Mouse (Mus musculus) stomach, embryonic 14.5 days (tissue): ENCODE data around the gene Actn4. TPM values are rescaled to one million over a fixed set of nuclear protein-coding genes. Genes with fewer than 3 reads are reported as not detected.

Experiments used
- ATAC-seq: fragments of 200-750 bp; cut with Nextera tagmentation; 2 replicates; pipeline ENCODE4 v1.8.0; 2017; ENCODE audit warnings: low read depth, moderate TSS enrichment; ENCODE audit not compliant: insufficient number of reproducible peaks, insufficient read depth, low FRiP score
- H3K27ac ChIP-seq: fragments of 300-500 bp; sonication (generic); 2 replicates; pipeline ENCODE4 v1.5.1; 2014; ENCODE audit warnings: mild to moderate bottlenecking, low read length, moderate library complexity, mixed read lengths
- H3K27me3 ChIP-seq: fragments of 300-500 bp; sonication (generic); 2 replicates; pipeline ENCODE4 v1.6.1; 2014; ENCODE audit warnings: low read length, control low read depth, mixed read lengths; ENCODE audit not compliant: control insufficient read depth, insufficient read depth
- H3K36me3 ChIP-seq: fragments of 300-500 bp; sonication (generic); 2 replicates; pipeline ENCODE4 v1.6.1; 2014; ENCODE audit warnings: mild to moderate bottlenecking, control low read depth, low read length, moderate library complexity, mixed read lengths; ENCODE audit not compliant: control insufficient read depth, insufficient read depth
- H3K4me1 ChIP-seq: fragments of 300-500 bp; sonication (generic); 2 replicates; pipeline ENCODE4 v1.6.1; 2014; ENCODE audit warnings: low read length, control low read depth, mixed read lengths; ENCODE audit not compliant: control insufficient read depth, insufficient read depth
- H3K4me2 ChIP-seq: fragments of 300-500 bp; sonication (generic); replicated peaks from 2 replicates; pipeline ENCODE4 v1.6.1; 2014; ENCODE audit warnings: low read depth, low read length, control low read depth
- H3K4me3 ChIP-seq: fragments of 300-500 bp; sonication (generic); 2 replicates; pipeline ENCODE4 v1.5.1; 2014; ENCODE audit warnings: low read depth, low read length, control low read depth
- H3K9ac ChIP-seq: fragments of 300-500 bp; sonication (generic); replicated peaks from 2 replicates; pipeline ENCODE4 v1.6.1; 2014; ENCODE audit warnings: low read depth, mild to moderate bottlenecking, control low read depth, low read length, moderate library complexity, mixed read lengths
- H3K9me3 ChIP-seq: fragments of 300-500 bp; sonication (generic); 2 replicates; pipeline ENCODE4 v1.6.1; 2016; ENCODE audit warnings: low read depth, low read length, control low read depth; ENCODE audit not compliant: control insufficient read depth
- WGBS: fragments of 180-500 bp; shearing (Covaris S2); extraction: QIAGEN DNeasy Blood & Tissue Kit; methylation state at CpG from one replicate; pipeline ENCODE4 v1.1.7; 2014; 5-methylcytosine and 5-hydroxymethylcytosine counted together
- polyA plus RNA-seq: library from polyadenylated mRNA; unstranded; fragments of >200 nt; fragmentation: Nextera tagmentation; extraction: Ambion mirVana; gene quantifications from 2 replicates; pipeline ENCODE4 v1.2.1, GENCODE M21; 2014

Actn4 gene
- polyA plus RNA-seq, 1 experiment from 2014 or later = 272 TPM

DNA sequence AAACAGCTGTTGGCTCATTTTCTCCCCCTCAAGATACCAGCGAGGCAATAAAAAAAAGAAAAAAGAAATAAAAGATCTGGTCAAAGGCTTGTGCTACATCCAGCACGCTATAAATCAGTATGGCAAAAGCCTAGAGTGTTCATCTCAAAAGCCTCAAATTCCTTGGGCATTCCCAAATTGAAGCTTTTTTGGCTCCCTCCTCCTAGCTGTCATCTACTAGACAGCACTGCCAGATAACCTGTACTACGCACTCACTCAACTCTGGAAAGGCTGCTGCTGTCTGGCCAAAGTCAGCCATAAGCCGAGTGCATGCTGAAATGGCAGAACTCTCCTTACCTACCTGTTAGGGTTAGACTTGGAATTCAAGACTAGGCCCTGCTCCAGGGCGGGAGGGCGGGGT, 4.9 kb downstream of the Actn4 start:
- Histone ChIP-seq H3K27me3 (no peaks in the 10 kb centered on the region), H3K4me3 (no peak overlapping the region), H3K27ac (no peak overlapping the region), H3K36me3 (no peaks in the 10 kb centered on the region), H3K4me2 (no peak overlapping the region), H3K9ac (no peak overlapping the region), H3K9me3 (no peaks in the 10 kb centered on the region), H3K4me1 (peaks cover 59% of the 10 kb centered on the region)
- WGBS = 56% methylated on average over 6 of the region's 6 CpGs
- ATAC-seq = no peak

DNA sequence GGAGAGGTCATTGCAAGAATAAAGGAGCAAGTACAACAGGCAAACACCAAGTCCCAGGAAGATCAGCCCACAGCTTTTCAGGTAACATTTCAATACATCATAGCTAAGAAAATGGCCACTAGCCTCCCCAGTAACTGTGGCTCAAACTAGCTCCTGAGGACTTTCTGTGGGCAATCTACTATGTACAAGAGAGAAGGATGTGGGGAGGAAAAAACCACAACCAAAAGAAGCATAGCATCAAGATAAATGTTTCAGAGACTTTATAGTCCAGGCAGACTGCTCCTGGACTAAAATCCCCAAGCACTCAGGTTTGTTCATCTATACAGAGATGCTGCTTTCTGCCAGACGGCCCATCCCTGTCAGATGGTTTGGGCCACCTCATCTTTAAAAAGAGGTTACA, 5.9 kb downstream of the Actn4 start:
- peaks cover 68% of the 10 kb centered on the region for H3K4me1 ChIP-seq
- H3K27me3 ChIP-seq = no peaks in the 10 kb centered on the region
- 80% methylated on average over 1 of the region's 1 CpGs for WGBS
- ATAC-seq = no peak
- H3K36me3 ChIP-seq = no peaks in the 10 kb centered on the region
- no peak overlapping the region for H3K4me2 ChIP-seq
- no peak overlapping the region for H3K9ac ChIP-seq
- no peak overlapping the region for H3K27ac ChIP-seq
- no peak overlapping the region for H3K4me3 ChIP-seq
- no peaks in the 10 kb centered on the region for H3K9me3 ChIP-seq

DNA sequence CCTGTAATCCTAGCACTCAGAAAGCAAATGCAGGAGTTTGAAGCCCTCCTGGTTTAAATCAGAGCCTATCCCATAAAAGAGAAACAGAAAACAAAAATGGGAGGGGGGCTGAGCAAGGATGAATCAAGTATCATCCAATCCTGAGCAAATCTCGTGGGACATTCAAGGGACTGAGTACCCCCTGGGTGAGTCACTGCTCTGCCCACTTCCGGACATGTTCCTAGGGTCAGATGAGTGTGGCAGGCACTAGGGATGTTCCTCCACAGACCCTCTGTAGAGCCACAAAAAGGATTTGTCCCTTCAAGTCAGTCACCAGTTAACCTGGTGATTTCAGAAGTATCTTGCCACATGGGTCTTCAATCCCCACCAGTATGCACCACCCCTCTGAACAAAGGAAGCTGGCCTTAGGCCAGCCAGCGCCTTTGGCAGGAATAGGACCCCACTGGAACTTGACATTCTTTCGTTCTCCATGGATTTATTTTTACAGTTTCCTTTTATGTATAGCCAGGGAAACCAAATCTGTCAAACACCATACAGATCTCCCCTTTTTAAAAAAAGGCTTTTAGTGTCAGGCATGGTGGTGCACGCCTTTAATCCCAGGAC, 6.7 kb downstream of the Actn4 start:
- H3K9ac ChIP-seq = no peak overlapping the region
- ATAC-seq = no peak
- no peak overlapping the region for H3K27ac ChIP-seq
- WGBS = 54% methylated on average over 5 of the region's 5 CpGs
- no peak overlapping the region for H3K4me3 ChIP-seq
- H3K4me2 ChIP-seq = no peak overlapping the region
- H3K36me3 ChIP-seq = peaks cover 5% of the 10 kb centered on the region; the same call in 1 of the 2 replicates
- H3K27me3 ChIP-seq = no peaks in the 10 kb centered on the region
- peaks cover 73% of the 10 kb centered on the region for H3K4me1 ChIP-seq
- H3K9me3 ChIP-seq = no peaks in the 10 kb centered on the region

GRCm38 (mm10) chr7:28954773-28955172, 7.4 kb downstream of the Actn4 start:
- H3K4me3 ChIP-seq = no peak overlapping the region
- no peak overlapping the region for H3K4me2 ChIP-seq
- 88% methylated on average over 4 of the region's 4 CpGs for WGBS

DNA sequence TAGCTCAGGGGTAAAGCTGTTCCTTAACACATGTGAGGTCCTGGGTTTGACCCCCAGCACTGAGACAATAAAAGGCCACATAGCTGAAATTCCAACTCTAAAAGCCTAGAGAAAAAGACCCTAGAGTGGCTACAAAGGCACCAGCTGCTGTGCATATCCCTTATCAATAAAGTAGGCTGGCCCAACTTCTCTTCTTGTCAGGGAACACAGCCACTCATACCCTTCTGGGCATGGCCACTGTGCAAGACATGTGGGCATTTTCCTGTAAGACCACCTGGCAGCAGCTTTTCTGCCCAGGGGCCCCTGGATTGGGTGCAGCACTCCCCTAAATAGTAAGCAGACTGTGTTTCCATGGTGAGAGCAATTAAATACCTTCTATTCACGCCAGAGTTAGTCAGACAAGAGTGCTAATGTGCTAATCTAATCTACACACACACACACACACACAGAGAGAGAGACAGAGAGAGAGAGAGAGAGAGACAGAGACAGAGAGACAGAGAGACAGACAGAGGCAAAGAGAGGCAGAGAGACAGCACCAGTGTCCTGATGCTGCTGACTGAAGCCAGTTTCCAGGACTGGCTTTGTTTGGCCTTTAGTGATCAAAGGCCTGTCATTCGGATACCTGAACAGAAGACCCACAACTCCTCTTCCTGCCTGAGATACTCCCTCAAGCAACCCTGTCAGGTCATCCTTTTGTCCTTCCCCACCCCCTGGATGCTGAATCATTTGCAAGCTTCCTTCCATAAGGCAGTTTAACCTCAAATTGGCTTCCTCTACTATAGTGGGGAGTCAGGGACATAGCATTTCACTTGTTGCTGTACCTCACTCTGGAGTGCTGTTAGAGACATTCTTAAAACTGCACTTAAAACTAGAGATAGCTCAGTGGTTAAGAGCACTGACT, 8.4 kb downstream of the Actn4 start:
- WGBS = 10% methylated on average over 2 of the region's 2 CpGs
- Histone ChIP-seq H3K4me3 (no peak overlapping the region), H3K4me2 (no peak overlapping the region), H3K9ac (no peak overlapping the region), H3K36me3 (peaks cover 5% of the 10 kb centered on the region; the same call in 1 of the 2 replicates), H3K27me3 (no peaks in the 10 kb centered on the region), H3K9me3 (no peaks in the 10 kb centered on the region), H3K27ac (peak overlapping the region; percentile 86), H3K4me1 (peaks cover 71% of the 10 kb centered on the region)
- 0 out of 2 replicates have a peak, but pooled peaks have one; percentile 8 for ATAC-seq

More at GRCm38 (mm10) chr7:28954773-28955172, 7.4 kb downstream of the Actn4 start:
- Histone ChIP-seq H3K9me3 (no peaks in the 10 kb centered on the region), H3K4me1 (peaks cover 71% of the 10 kb centered on the region), H3K27me3 (no peaks in the 10 kb centered on the region), H3K9ac (no peak overlapping the region), H3K36me3 (peaks cover 5% of the 10 kb centered on the region; the same call in 1 of the 2 replicates), H3K27ac (no peak overlapping the region)
- no peak for ATAC-seq

DNA sequence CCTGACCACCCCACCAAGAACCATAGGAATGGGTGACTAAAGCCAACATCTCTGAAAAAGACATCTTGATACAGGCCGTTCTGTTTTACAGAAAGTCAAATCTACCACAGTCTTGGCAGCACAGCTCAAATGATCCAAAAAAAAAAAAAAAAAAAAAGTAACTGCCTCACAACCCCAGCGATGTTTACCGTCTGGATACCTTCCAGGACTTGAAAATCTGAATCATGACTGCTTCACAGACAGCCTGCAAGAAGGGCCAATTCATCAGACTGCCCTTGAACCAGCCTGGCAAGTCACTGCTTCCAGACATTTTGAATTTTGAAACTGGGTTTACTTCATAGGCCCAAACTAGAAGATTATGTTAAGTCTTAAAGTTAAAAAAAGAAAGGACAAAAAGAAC, 9.4 kb downstream of the Actn4 start:
- 7% methylated on average over 3 of the region's 3 CpGs for WGBS
- peaks cover 67% of the 10 kb centered on the region for H3K4me1 ChIP-seq
- peak overlapping the region; percentile 86; the same call in 1 of the 2 replicates for H3K27ac ChIP-seq
- no peak overlapping the region for H3K9ac ChIP-seq
- no peak overlapping the region for H3K4me2 ChIP-seq
- H3K27me3 ChIP-seq = no peaks in the 10 kb centered on the region
- H3K4me3 ChIP-seq = no peak overlapping the region
- H3K9me3 ChIP-seq = no peaks in the 10 kb centered on the region
- peaks cover 7% of the 10 kb centered on the region; the same call in 1 of the 2 replicates for H3K36me3 ChIP-seq
- ATAC-seq = peak; percentile 23; the same call in 1 of the 2 replicates

- H3K36me3 ChIP-seq = peaks cover 7% of the 10 kb centered on the region; the same call in 1 of the 2 replicates
- peaks cover 64% of the 10 kb centered on the region for H3K4me1 ChIP-seq
- H3K4me3 ChIP-seq = no peak overlapping the region
- 71% methylated on average over 2 of the region's 2 CpGs for WGBS
- no peak overlapping the region for H3K4me2 ChIP-seq
- H3K27ac ChIP-seq = no peak overlapping the region
- H3K27me3 ChIP-seq = no peaks in the 10 kb centered on the region
- no peak for ATAC-seq
- H3K9ac ChIP-seq = no peak overlapping the region
- no peaks in the 10 kb centered on the region for H3K9me3 ChIP-seq
Measured at GRCm38 (mm10) chr7:28951764-28952163, 10.4 kb downstream of the Actn4 start.

DNA sequence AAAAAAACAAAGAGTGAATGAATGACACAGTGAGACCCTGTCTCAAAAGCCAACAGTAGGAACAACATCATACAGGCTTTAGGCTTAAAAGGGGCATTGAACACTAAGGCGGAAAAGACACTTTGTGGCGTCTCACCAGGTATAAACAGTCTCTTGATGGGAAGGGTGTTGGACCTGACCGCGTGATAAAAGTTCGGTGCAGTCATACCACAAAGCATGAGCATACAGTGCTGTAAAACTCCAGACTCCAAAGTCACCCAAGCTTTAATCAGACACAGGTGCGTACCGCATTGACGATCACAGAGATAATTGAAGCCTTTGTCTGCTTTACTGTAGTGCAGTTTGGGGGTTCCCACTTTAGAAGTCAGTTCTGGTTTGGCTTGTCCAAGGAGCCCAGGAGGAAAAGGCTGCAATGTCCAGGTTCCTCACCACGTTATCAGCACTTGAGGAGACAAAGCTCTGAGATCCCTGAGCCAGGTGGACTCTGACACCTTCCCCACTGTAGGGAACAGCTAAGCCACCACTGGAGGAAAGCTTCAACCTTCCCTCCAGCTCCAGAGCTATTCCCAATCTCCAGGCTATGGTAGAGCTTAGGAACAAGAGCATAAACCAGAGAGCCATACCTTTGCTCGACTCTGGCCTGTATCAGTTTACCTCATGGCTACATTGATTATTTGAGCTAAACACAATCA, 11.6 kb downstream of the Actn4 start:
- 88% methylated on average over 10 of the region's 10 CpGs for WGBS
- no peak overlapping the region for H3K4me2 ChIP-seq
- no peak for ATAC-seq
- H3K4me1 ChIP-seq = peaks cover 72% of the 10 kb centered on the region
- peak overlapping the region; percentile 39; the same call in 1 of the 2 replicates for H3K27ac ChIP-seq
- no peak overlapping the region for H3K9ac ChIP-seq
- H3K9me3 ChIP-seq = no peaks in the 10 kb centered on the region
- peaks cover 7% of the 10 kb centered on the region; the same call in 1 of the 2 replicates for H3K36me3 ChIP-seq
- no peaks in the 10 kb centered on the region for H3K27me3 ChIP-seq
- no peak overlapping the region for H3K4me3 ChIP-seq
